Mouse (Mus musculus) CH12.LX (cell line): ENCODE data around the gene Ficd. TPM values are rescaled to one million over a fixed set of nuclear protein-coding genes. Genes with fewer than 3 reads are reported as not detected.

Experiments used
- DNase-seq: peaks from one replicate; pipeline ENCODE4 v3.0.0-alpha.2; 2013; ENCODE audit errors: extremely low read depth
- H3K27ac ChIP-seq: 2 replicates; pipeline ENCODE4 v1.5.1; 2012; ENCODE audit warnings: low read depth, mild to moderate bottlenecking, control low read depth, moderate library complexity; ENCODE audit not compliant: insufficient read depth
- H3K27me3 ChIP-seq: replicated peaks from 2 replicates; pipeline ENCODE3; 2012; ENCODE audit warnings: inconsistent platforms
- H3K36me3 ChIP-seq, 2 experiments: replicated peaks in 1 of 2; 2 replicates each; pipeline versions ENCODE3 to v1.6.1; 2012; ENCODE audit warnings: inconsistent platforms in 1 of 2, low read length in 1 of 2, mild to moderate bottlenecking in 1 of 2, mixed read lengths in 1 of 2, moderate library complexity in 1 of 2; ENCODE audit not compliant: control insufficient read depth in 1 of 2, insufficient read depth in 1 of 2
- H3K4me1 ChIP-seq, 2 experiments: 2 replicates each; pipeline ENCODE4 v1.6.1; 2012; ENCODE audit warnings: inconsistent platforms in 1 of 2, moderate library complexity in 1 of 2; ENCODE audit not compliant: insufficient read depth in 2 of 2, control insufficient read depth in 1 of 2
- H3K4me2 ChIP-seq: 2 replicates; pipeline ENCODE4 v1.6.1; 2012; ENCODE audit warnings: low read depth, mild to moderate bottlenecking, control low read depth; ENCODE audit not compliant: poor library complexity, insufficient read depth, severe bottlenecking
- H3K4me3 ChIP-seq, 3 experiments: fragments of 150-350 bp in 1 of 3; sonication (generic) in 1 of 3; replicated peaks in 1 of 3; 2 replicates each; pipeline versions ENCODE3 to v1.5.1; 2011 to 2012; ENCODE audit warnings: low read depth in 2 of 3, low read length in 2 of 3, mild to moderate bottlenecking in 2 of 3, moderate library complexity in 2 of 3, control low read depth in 1 of 3, improper control_type of control experiment in 1 of 3, inconsistent platforms in 1 of 3, mixed read lengths in 1 of 3; ENCODE audit not compliant: poor library complexity in 1 of 3
- H3K79me2 ChIP-seq: replicated peaks from 2 replicates; pipeline ENCODE4 v1.6.1; 2012; ENCODE audit warnings: mild to moderate bottlenecking, moderate library complexity; ENCODE audit not compliant: control insufficient read depth, poor library complexity, insufficient read depth, severe bottlenecking; ENCODE audit errors: extremely low read depth
- H3K9ac ChIP-seq: 2 replicates; pipeline ENCODE4 v1.6.1; 2012; ENCODE audit warnings: low read depth, mild to moderate bottlenecking, control low read depth, moderate library complexity; ENCODE audit not compliant: insufficient read depth
- H3K9me3 ChIP-seq: replicated peaks from 2 replicates; pipeline ENCODE3; 2012; ENCODE audit warnings: low read length, inconsistent platforms, mixed read lengths
- CHD1 ChIP-seq: IDR thresholded peaks from 2 replicates; pipeline ENCODE4 v1.6.1; 2012; ENCODE audit warnings: low read depth, low read length, improper control_type of control experiment, inconsistent platforms
- CHD2 ChIP-seq: IDR thresholded peaks from 2 replicates; pipeline ENCODE4 v1.6.1; 2011; ENCODE audit warnings: low read length, improper control_type of control experiment
- CTCF ChIP-seq, 2 experiments: IDR thresholded peaks in 1 of 2; conservative IDR thresholded peaks in 1 of 2; 2 replicates each; pipeline ENCODE4 v1.5.1; 2011 to 2012; ENCODE audit warnings: low read depth in 2 of 2, low read length in 2 of 2, improper control_type of control experiment in 1 of 2, inconsistent platforms in 1 of 2, mild to moderate bottlenecking in 1 of 2, moderate library complexity in 1 of 2
- E2F4 ChIP-seq: IDR thresholded peaks from 2 replicates; pipeline ENCODE4 v1.6.1; 2011; ENCODE audit warnings: low read depth, low read length, improper control_type of control experiment; ENCODE audit not compliant: insufficient replicate concordance
- ELF1 ChIP-seq: IDR thresholded peaks from 2 replicates; pipeline ENCODE4 v1.6.1; 2014; ENCODE audit warnings: low read depth, mild to moderate bottlenecking, inconsistent platforms, low read length, improper control_type of control experiment
- EP300 ChIP-seq: IDR thresholded peaks from 2 replicates; pipeline ENCODE4 v1.6.1; 2011; ENCODE audit warnings: low read length, improper control_type of control experiment
- ETS1 ChIP-seq: conservative IDR thresholded peaks from 2 replicates; pipeline ENCODE4 v1.6.1; 2012; ENCODE audit warnings: low read depth, mild to moderate bottlenecking, inconsistent platforms, low read length, improper control_type of control experiment, moderate library complexity
- GABPA ChIP-seq: IDR thresholded peaks from 2 replicates; pipeline ENCODE4 v1.6.1; 2012; ENCODE audit warnings: low read depth, low read length, improper control_type of control experiment, inconsistent platforms; ENCODE audit not compliant: insufficient replicate concordance
- IRF4 ChIP-seq: IDR thresholded peaks from 2 replicates; pipeline ENCODE4 v1.6.1; 2014; ENCODE audit warnings: low read depth, mild to moderate bottlenecking, inconsistent platforms, low read length, improper control_type of control experiment
- JUN ChIP-seq: IDR thresholded peaks from 2 replicates; pipeline ENCODE4 v1.6.1; 2011; ENCODE audit warnings: low read depth, mild to moderate bottlenecking, low read length, improper control_type of control experiment, moderate library complexity; ENCODE audit not compliant: insufficient read depth
- JUND ChIP-seq: conservative IDR thresholded peaks from 2 replicates; pipeline ENCODE4 v1.6.1; 2011; ENCODE audit warnings: low read depth, low read length, improper control_type of control experiment
- KAT2A ChIP-seq: IDR thresholded peaks from 2 replicates; pipeline ENCODE4 v1.6.1; 2012; ENCODE audit warnings: low read length, improper control_type of control experiment, inconsistent platforms; ENCODE audit not compliant: insufficient replicate concordance
- MAFK ChIP-seq: IDR thresholded peaks from 2 replicates; pipeline ENCODE4 v1.6.1; 2011; ENCODE audit warnings: low read length, improper control_type of control experiment; ENCODE audit not compliant: insufficient replicate concordance
- MAX ChIP-seq: IDR thresholded peaks from 2 replicates; pipeline ENCODE4 v1.6.1; 2011; ENCODE audit warnings: low read length, improper control_type of control experiment
- MEF2A ChIP-seq: IDR thresholded peaks from 2 replicates; pipeline ENCODE4 v1.6.1; 2014; ENCODE audit warnings: low read depth, mild to moderate bottlenecking, inconsistent platforms, low read length, improper control_type of control experiment, borderline replicate concordance
- MXI1 ChIP-seq: IDR thresholded peaks from 2 replicates; pipeline ENCODE4 v1.6.1; 2011; ENCODE audit warnings: mild to moderate bottlenecking, low read depth, low read length, improper control_type of control experiment
- NELFE ChIP-seq: IDR thresholded peaks from 2 replicates; pipeline ENCODE4 v1.6.1; 2011; ENCODE audit warnings: low read depth, low read length, improper control_type of control experiment
- PAX5 ChIP-seq: IDR thresholded peaks from 2 replicates; pipeline ENCODE4 v1.6.1; 2012; ENCODE audit warnings: low read length, inconsistent platforms, mixed read lengths
- POLR2A ChIP-seq: IDR thresholded peaks from 2 replicates; pipeline ENCODE4 v1.6.1; 2011; ENCODE audit warnings: low read depth, mild to moderate bottlenecking, improper control_type of control experiment, low read length
- POLR2AphosphoS2 ChIP-seq: IDR thresholded peaks from 2 replicates; pipeline ENCODE4 v1.6.1; 2011; ENCODE audit warnings: low read depth, low read length, improper control_type of control experiment
- RAD21 ChIP-seq: IDR thresholded peaks from 2 replicates; pipeline ENCODE4 v1.6.1; 2011; ENCODE audit warnings: low read depth, mild to moderate bottlenecking, low read length, improper control_type of control experiment, moderate library complexity
- RCOR1 ChIP-seq: conservative IDR thresholded peaks from 2 replicates; pipeline ENCODE4 v1.6.1; 2012; ENCODE audit warnings: low read depth, mild to moderate bottlenecking, inconsistent platforms, low read length, improper control_type of control experiment
- SIN3A ChIP-seq: IDR thresholded peaks from 2 replicates; pipeline ENCODE4 v1.6.1; 2012; ENCODE audit warnings: low read length, improper control_type of control experiment, inconsistent platforms
- TBP ChIP-seq: conservative IDR thresholded peaks from 2 replicates; pipeline ENCODE4 v1.6.1; 2011; ENCODE audit warnings: low read depth, low read length, improper control_type of control experiment
- TCF12 ChIP-seq: IDR thresholded peaks from 2 replicates; pipeline ENCODE4 v1.6.1; 2014; ENCODE audit warnings: low read depth, mild to moderate bottlenecking, inconsistent platforms, low read length, improper control_type of control experiment
- UBTF ChIP-seq: IDR thresholded peaks from 2 replicates; pipeline ENCODE4 v1.6.1; 2012; ENCODE audit warnings: low read depth, mild to moderate bottlenecking, inconsistent platforms, low read length, improper control_type of control experiment, moderate library complexity
- ZC3H11A ChIP-seq: IDR thresholded peaks from 2 replicates; pipeline ENCODE4 v1.6.1; 2012; ENCODE audit warnings: low read depth, mild to moderate bottlenecking, inconsistent platforms, low read length, improper control_type of control experiment
- ZKSCAN1 ChIP-seq: IDR thresholded peaks from 2 replicates; pipeline ENCODE4 v1.6.1; 2012; ENCODE audit warnings: low read depth, inconsistent platforms, low read length, improper control_type of control experiment, borderline replicate concordance
- ZMIZ1 ChIP-seq: IDR thresholded peaks from 2 replicates; pipeline ENCODE4 v1.6.1; 2012; ENCODE audit warnings: low read depth, mild to moderate bottlenecking, inconsistent platforms, low read length, improper control_type of control experiment
- ZNF384 ChIP-seq: IDR thresholded peaks from 2 replicates; pipeline ENCODE4 v1.6.1; 2012; ENCODE audit warnings: low read depth, low read length, improper control_type of control experiment, inconsistent platforms
- dilution Hi-C: fragments of 300-500 bp; cut with MboI; formaldehyde crosslinking; loops from 2 replicates; pipeline ENCODE4 v1.14.3; 2020; ENCODE audit warnings: low sequenced_read_pairs; ENCODE audit not compliant: extremely low pct_unique_long_range_greater_than_20kb, extremely low pct_ligation_motif_present
- in situ Hi-C: fragments of 300-500 bp; cut with MboI; formaldehyde crosslinking; loops from 3 replicates; pipeline ENCODE4 v1.14.3; 2019; ENCODE audit warnings: low sequenced_read_pairs, low pct_ligation_motif_present, low pct_unique_long_range_greater_than_20kb, mixed read lengths
- polyA plus RNA-seq: library from polyadenylated mRNA; unstranded; fragments of >175 nt; gene quantifications from 2 replicates; pipeline ENCODE4 v1.2.1, GENCODE M21; 2012; ENCODE audit warnings: low read depth; ENCODE audit not compliant: insufficient read length
- total RNA-seq, 2 experiments: library from RNA; depleted of rRNA; stranded (reverse); fragments of 300-350 nt in 1 of 2; fragments of >200 nt in 1 of 2; gene quantifications; 2 replicates each; pipeline ENCODE4 v1.2.3; 2012 to 2014

Ficd gene
- total and polyA plus RNA-seq, 3 experiments, result 2.4 to 2.5 (median 2.4) TPM

- TF ChIP-seq JUN, result no peak
Measured at GRCm38 (mm10) chr5:113687514-113687913, 48.1 kb upstream of the Ficd start (continued).

GRCm38 (mm10) chr5:113690069-113690548, 45.5 kb upstream of the Ficd start:
- Histone ChIP-seq H3K4me2 (no peak overlapping the region), H3K4me1 (peaks cover 8% of the 10 kb centered on the region in 2 experiments; a peak in 2 of 4 replicates), H3K79me2 (no peaks in the 10 kb centered on the region), H3K27ac (no peak overlapping the region), H3K36me3 (no peaks in the 10 kb centered on the region), H3K9me3 (peaks cover 13% of the 10 kb centered on the region), H3K27me3 (peaks cover 24% of the 10 kb centered on the region), H3K9ac (no peak overlapping the region), H3K4me3 (no peak overlapping the region)
- dilution Hi-C loops, result no loop called here
- no peak for TF ChIP-seq NELFE
- no peak for TF ChIP-seq ETS1
- TF ChIP-seq KAT2A, result no peak
- no peak for TF ChIP-seq ZNF384
- no peak for TF ChIP-seq MAX
- TF ChIP-seq CHD2, result no peak
- TF ChIP-seq EP300, result no peak
- no peak for TF ChIP-seq MAFK
- TF ChIP-seq POLR2AphosphoS2, result no peak
- TF ChIP-seq MXI1, result no peak
- no peak for TF ChIP-seq JUND
- TF ChIP-seq ZMIZ1, result no peak
- no peak for TF ChIP-seq SIN3A
- no peak for TF ChIP-seq ZC3H11A
- no peak for TF ChIP-seq GABPA
- no peak for TF ChIP-seq MEF2A
- TF ChIP-seq ZKSCAN1, result no peak
- TF ChIP-seq E2F4, result no peak
- DNase-seq, result no peak
- in situ Hi-C loops, result no loop called here

GRCm38 (mm10) chr5:113690866-113691265, 44.7 kb upstream of the Ficd start:
- peaks cover 8% of the 10 kb centered on the region in 2 experiments; a peak in 2 of 4 replicates for H3K4me1 ChIP-seq
- DNase-seq, result no peak
- no peak overlapping the region for H3K4me3 ChIP-seq
- H3K36me3 ChIP-seq, result no peaks in the 10 kb centered on the region
- no peaks in the 10 kb centered on the region for H3K79me2 ChIP-seq
- no peak overlapping the region for H3K4me2 ChIP-seq
- H3K27ac ChIP-seq, result no peak overlapping the region
- H3K9ac ChIP-seq, result no peak overlapping the region
- dilution Hi-C loops (no loop called here), in situ Hi-C loops (no loop called here)
- no peak for TF ChIP-seq RCOR1
- TF ChIP-seq SIN3A, result no peak
- no peak for TF ChIP-seq JUND
- no peak for TF ChIP-seq NELFE
- no peak for TF ChIP-seq RAD21
- no peak for TF ChIP-seq UBTF
- TF ChIP-seq MAFK, result no peak
- no peak for TF ChIP-seq ZMIZ1
- no peak for TF ChIP-seq KAT2A
- no peak for TF ChIP-seq PAX5
- TF ChIP-seq POLR2A, result no peak
- TF ChIP-seq ELF1, result no peak
- TF ChIP-seq TBP, result no peak
- no peak for TF ChIP-seq CTCF (conservative IDR thresholded peaks at IDR 0.05 in 1 of 2, IDR thresholded peaks at IDR 0.05 in 1 of 2; ENCODE audit: low read depth in 2 of 2, low read length in 2 of 2)
- TF ChIP-seq JUN, result no peak
- no peak for TF ChIP-seq MXI1
- TF ChIP-seq CHD1, result no peak
- TF ChIP-seq IRF4, result no peak
- TF ChIP-seq TCF12, result no peak
- peaks cover 29% of the 10 kb centered on the region for H3K27me3 ChIP-seq
- peaks cover 13% of the 10 kb centered on the region for H3K9me3 ChIP-seq
